Mouse (Mus musculus) hindbrain, postnatal 0 days (tissue): ENCODE measurements around the gene Nup214. TPM values are rescaled to one million over a fixed set of nuclear protein-coding genes. Genes with fewer than 3 reads are reported as not detected.

Experiments used
- ATAC-seq: fragments of 200-750 bp; cut with Nextera tagmentation; 2 replicates; pipeline ENCODE4 v1.8.0; 2017; ENCODE audit warnings: mild to moderate bottlenecking, moderate TSS enrichment, moderate library complexity
- DNase-seq: peaks from one replicate; pipeline ENCODE4 v3.0.0-alpha.2; 2015; ENCODE audit warnings: low spot score
- H3K27ac ChIP-seq: fragments of 300-500 bp; sonication (generic); 2 replicates; pipeline ENCODE4 v1.5.1; 2014; ENCODE audit warnings: mild to moderate bottlenecking
- H3K27me3 ChIP-seq: fragments of 300-500 bp; sonication (generic); 2 replicates; pipeline ENCODE4 v1.6.1; 2014; ENCODE audit warnings: low read length, mixed read lengths; ENCODE audit not compliant: insufficient read depth
- H3K36me3 ChIP-seq: fragments of 300-500 bp; sonication (generic); 2 replicates; pipeline ENCODE4 v1.6.1; 2014; ENCODE audit warnings: low read length, mixed read lengths; ENCODE audit not compliant: insufficient read depth
- H3K4me1 ChIP-seq: fragments of 300-500 bp; sonication (generic); 2 replicates; pipeline ENCODE4 v1.6.1; 2014; ENCODE audit warnings: antibody characterized with exemption, low read length, mixed read lengths; ENCODE audit not compliant: insufficient read depth
- H3K4me2 ChIP-seq: fragments of 300-500 bp; sonication (generic); 2 replicates; pipeline ENCODE4 v1.6.1; 2014; ENCODE audit warnings: low read depth, mild to moderate bottlenecking, low read length, moderate library complexity, mixed read lengths
- H3K4me3 ChIP-seq: fragments of 300-500 bp; sonication (generic); 2 replicates; pipeline ENCODE4 v1.5.1; 2014; ENCODE audit warnings: low read length
- H3K9ac ChIP-seq: fragments of 300-500 bp; sonication (generic); replicated peaks from 2 replicates; pipeline ENCODE4 v1.6.1; 2014; ENCODE audit warnings: mild to moderate bottlenecking, low read length, moderate library complexity, mixed read lengths
- H3K9me3 ChIP-seq: fragments of 300-500 bp; sonication (generic); 2 replicates; pipeline ENCODE4 v1.6.1; 2016; ENCODE audit warnings: low read length, mixed read lengths
- CTCF ChIP-seq: IDR thresholded peaks from 2 replicates; pipeline ENCODE4 v1.5.1; 2016; ENCODE audit warnings: antibody characterized with exemption, control low read depth, low read depth
- WGBS: fragments of 180-500 bp; shearing (Covaris S2); extraction: QIAGEN DNeasy Blood & Tissue Kit; methylation state at CpG from one replicate; pipeline ENCODE4 v1.1.7; 2014; 5-methylcytosine and 5-hydroxymethylcytosine counted together
- polyA plus RNA-seq: library from polyadenylated mRNA; unstranded; fragments of >200 nt; fragmentation: Nextera tagmentation; extraction: Ambion mirVana; gene quantifications from 2 replicates; pipeline ENCODE4 v1.2.1, GENCODE M21; 2015
- total RNA-seq: library from RNA; depleted of rRNA; stranded (reverse); fragments of >200 nt; gene quantifications from 2 replicates; pipeline ENCODE4 v1.2.3, GENCODE M21; 2014

The Nup214 gene
- total and polyA plus RNA-seq, 2 experiments from 2014 or later = 29.3 to 65.3 TPM

GRCm38 (mm10) chr2:31987774-31988173 is 13.5 kb downstream of the Nup214 start:
- DNase-seq = no peak
- H3K4me3 ChIP-seq = no peak overlapping the region
- H3K27ac ChIP-seq = no peak overlapping the region
- no peak for ATAC-seq
- H3K36me3 ChIP-seq = peaks cover 87% of the 10 kb centered on the region
- 97% methylated on average over 1 of the region's 1 CpGs for WGBS
- no peaks in the 10 kb centered on the region for H3K27me3 ChIP-seq
- no peak for TF ChIP-seq CTCF
- no peak overlapping the region for H3K4me2 ChIP-seq
- no peak overlapping the region for H3K9ac ChIP-seq
- no peaks in the 10 kb centered on the region for H3K9me3 ChIP-seq
- no peaks in the 10 kb centered on the region for H3K4me1 ChIP-seq

DNA sequence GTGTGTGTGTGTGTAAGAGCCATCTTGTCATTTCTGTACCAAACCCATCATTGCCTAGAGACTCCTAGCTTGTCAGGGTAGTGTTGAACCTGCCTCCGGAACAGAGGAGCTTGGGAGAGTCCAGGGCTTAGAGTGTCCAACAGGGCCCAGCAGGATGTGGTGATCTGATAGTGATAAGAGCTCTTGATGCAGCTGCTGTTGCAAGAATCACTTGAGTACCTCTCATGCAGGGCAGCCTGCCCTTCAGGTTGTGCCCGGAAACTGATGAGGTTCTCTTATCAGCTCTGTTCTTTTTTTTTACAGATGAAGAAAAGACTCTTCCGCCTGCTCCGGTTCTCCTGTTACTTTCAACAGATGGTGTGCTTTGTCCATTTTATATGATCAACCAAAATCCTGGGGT is 16.7 kb downstream of the Nup214 start:
- no peak overlapping the region for H3K9ac ChIP-seq
- peaks cover 73% of the 10 kb centered on the region for H3K36me3 ChIP-seq
- H3K27ac ChIP-seq = no peak overlapping the region
- H3K27me3 ChIP-seq = no peaks in the 10 kb centered on the region
- H3K4me2 ChIP-seq = no peak overlapping the region
- H3K4me1 ChIP-seq = no peaks in the 10 kb centered on the region
- no peaks in the 10 kb centered on the region for H3K9me3 ChIP-seq
- DNase-seq = no peak
- TF ChIP-seq CTCF = no peak
- no peak overlapping the region for H3K4me3 ChIP-seq
- no peak for ATAC-seq
- WGBS = 97% methylated on average over 4 of the region's 4 CpGs

- Histone ChIP-seq H3K4me3 (no peak overlapping the region), H3K4me1 (no peaks in the 10 kb centered on the region), H3K27ac (no peak overlapping the region), H3K9ac (no peak overlapping the region), H3K9me3 (no peaks in the 10 kb centered on the region), H3K27me3 (no peaks in the 10 kb centered on the region), H3K36me3 (peaks cover 80% of the 10 kb centered on the region), H3K4me2 (no peak overlapping the region)
- ATAC-seq (no peak), DNase-seq (no peak)
- TF ChIP-seq CTCF = no peak
- WGBS = 95% methylated on average over 9 of the region's 9 CpGs
Measured at GRCm38 (mm10) chr2:31994896-31995295, 20.7 kb downstream of the Nup214 start.

DNA sequence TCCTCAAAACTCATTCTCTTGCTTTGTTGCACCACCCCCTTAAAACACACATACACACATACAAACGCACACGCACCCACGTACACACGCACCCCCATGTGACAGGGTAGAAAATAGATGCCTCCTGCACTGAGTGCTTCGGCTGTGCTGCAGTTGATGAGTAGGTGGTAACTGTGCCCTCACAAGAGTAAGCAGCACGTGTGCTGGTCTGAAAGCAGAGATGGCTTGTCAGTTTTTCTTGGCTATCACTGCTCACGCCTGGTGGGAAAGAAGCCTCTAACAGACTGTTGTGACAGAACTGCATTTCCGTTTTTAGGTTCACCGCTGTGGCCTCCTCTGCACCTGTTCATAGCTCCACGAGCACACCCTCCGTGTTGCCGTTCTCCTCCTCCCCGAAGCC is 21.8 kb downstream of the Nup214 start:
- Histone ChIP-seq H3K4me2 (no peak overlapping the region), H3K4me3 (no peak overlapping the region), H3K36me3 (peaks cover 77% of the 10 kb centered on the region), H3K27me3 (no peaks in the 10 kb centered on the region), H3K4me1 (no peaks in the 10 kb centered on the region), H3K27ac (no peak overlapping the region), H3K9ac (no peak overlapping the region), H3K9me3 (no peaks in the 10 kb centered on the region)
- no peak for ATAC-seq
- no peak for TF ChIP-seq CTCF
- DNase-seq = no peak
- 96% methylated on average over 13 of the region's 13 CpGs for WGBS

GRCm38 (mm10) chr2:31997539-31997938 is 23.3 kb downstream of the Nup214 start:
- WGBS = 97% methylated on average over 5 of the region's 5 CpGs

DNA sequence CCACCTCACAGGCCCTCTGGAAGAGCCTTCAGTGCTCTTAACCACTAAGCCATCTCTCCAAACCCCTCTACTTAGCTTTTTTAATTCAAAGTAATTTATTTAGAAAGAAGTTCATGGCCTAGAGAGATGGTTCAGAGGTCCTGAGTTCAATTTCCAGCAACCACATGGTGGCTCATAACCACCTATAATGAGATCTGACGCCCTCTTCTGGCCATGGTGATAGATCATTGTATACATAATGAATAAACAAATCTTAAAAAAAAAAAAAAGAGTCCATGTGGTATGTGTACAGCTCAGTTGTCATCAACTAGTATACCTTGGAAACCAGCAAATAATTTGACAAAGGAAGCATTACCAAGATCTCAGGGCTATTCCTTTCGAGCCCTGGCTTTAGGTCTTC is 24.2 kb downstream of the Nup214 start:
- Histone ChIP-seq H3K4me2 (no peak overlapping the region), H3K4me1 (no peaks in the 10 kb centered on the region), H3K9ac (no peak overlapping the region), H3K36me3 (peaks cover 75% of the 10 kb centered on the region), H3K27me3 (no peaks in the 10 kb centered on the region), H3K9me3 (no peaks in the 10 kb centered on the region), H3K4me3 (no peak overlapping the region), H3K27ac (no peak overlapping the region)
- WGBS = 72% methylated on average over 2 of the region's 2 CpGs
- no peak for TF ChIP-seq CTCF
- DNase-seq = no peak
- ATAC-seq = no peak

More at GRCm38 (mm10) chr2:31997539-31997938, 23.3 kb downstream of the Nup214 start:
- Histone ChIP-seq H3K4me1 (no peaks in the 10 kb centered on the region), H3K36me3 (peaks cover 70% of the 10 kb centered on the region), H3K27ac (no peak overlapping the region), H3K27me3 (no peaks in the 10 kb centered on the region), H3K9ac (no peak overlapping the region), H3K9me3 (no peaks in the 10 kb centered on the region), H3K4me3 (no peak overlapping the region), H3K4me2 (no peak overlapping the region)
- ATAC-seq (no peak), DNase-seq (no peak)
- no peak for TF ChIP-seq CTCF

- no peaks in the 10 kb centered on the region for H3K9me3 ChIP-seq
- H3K9ac ChIP-seq = no peak overlapping the region
- no peak for DNase-seq
- no peaks in the 10 kb centered on the region for H3K4me1 ChIP-seq
- ATAC-seq = no peak
- TF ChIP-seq CTCF = no peak
- H3K27me3 ChIP-seq = no peaks in the 10 kb centered on the region
- peaks cover 75% of the 10 kb centered on the region for H3K36me3 ChIP-seq
- 98% methylated on average over 2 of the region's 2 CpGs for WGBS
- no peak overlapping the region for H3K27ac ChIP-seq
- no peak overlapping the region for H3K4me3 ChIP-seq
- no peak overlapping the region for H3K4me2 ChIP-seq
Measured at GRCm38 (mm10) chr2:32008311-32008710, 34.1 kb downstream of the Nup214 start.

DNA sequence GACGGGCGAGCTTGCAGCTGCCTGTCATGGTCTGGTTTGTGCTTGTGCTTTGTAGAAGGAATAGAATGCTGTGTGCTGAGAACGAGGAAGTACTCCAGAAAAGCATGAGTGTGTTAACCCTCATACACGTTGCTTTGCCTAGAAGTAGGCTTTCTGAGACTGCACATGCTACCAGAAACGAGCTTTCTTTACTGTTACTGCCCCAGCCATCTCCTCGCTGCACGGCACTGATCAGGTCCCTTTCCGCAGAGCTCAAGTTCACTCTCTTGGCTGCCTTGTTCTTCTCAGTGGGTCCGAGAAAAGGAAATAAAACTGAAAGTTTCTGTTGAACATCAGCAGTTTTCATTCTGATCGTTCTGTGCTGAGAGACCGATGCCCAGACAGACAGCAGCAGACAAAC is 34.5 kb downstream of the Nup214 start:
- DNase-seq = no peak
- H3K4me1 ChIP-seq = no peaks in the 10 kb centered on the region
- no peaks in the 10 kb centered on the region for H3K9me3 ChIP-seq
- H3K4me3 ChIP-seq = no peak overlapping the region
- H3K27ac ChIP-seq = no peak overlapping the region
- 91% methylated on average over 11 of the region's 11 CpGs for WGBS
- no peak overlapping the region for H3K4me2 ChIP-seq
- no peak for ATAC-seq
- TF ChIP-seq CTCF = no peak
- H3K9ac ChIP-seq = no peak overlapping the region
- H3K27me3 ChIP-seq = no peaks in the 10 kb centered on the region
- peaks cover 74% of the 10 kb centered on the region for H3K36me3 ChIP-seq
